Mouse (Mus musculus): Measurements from ENCODE around the gene Atp8a1.
A peak's percentile ranks its signal among the peaks of the same experiment; 100 is the strongest.

The Atp8a1 gene

GRCm38 (mm10) chr5:67673008-67673407 lies 174.2 kb downstream of the Atp8a1 start:
- no peak for DNase-seq (ENCODE audit: low spot score)

DNA sequence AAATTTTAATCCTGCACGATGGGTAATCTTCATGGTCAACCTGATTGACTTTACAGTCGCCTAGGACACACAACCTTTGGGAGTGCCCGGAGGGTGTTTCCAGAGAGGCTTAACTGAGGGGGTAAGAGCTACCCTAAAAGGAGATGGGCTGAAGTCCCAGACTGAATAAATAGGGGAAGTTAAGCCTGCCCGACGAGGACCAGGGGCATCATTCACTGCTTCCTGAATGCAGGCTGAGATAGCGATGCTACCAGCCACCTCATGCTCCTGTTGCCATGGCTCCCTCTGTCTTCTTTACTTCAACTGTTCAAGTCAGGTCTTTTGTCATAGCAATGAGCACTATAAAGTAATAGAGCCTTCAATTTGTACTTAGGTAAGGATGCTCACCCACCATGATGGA lies 177.1 kb downstream of the Atp8a1 start:
- no peak for DNase-seq (ENCODE audit: low spot score)

GRCm38 (mm10) chr5:67669436-67669896 lies 177.8 kb downstream of the Atp8a1 start:
- no peak for DNase-seq (ENCODE audit: low spot score)

- DNase-seq (ENCODE audit: low spot score) = no peak
Observed at GRCm38 (mm10) chr5:67662715-67663114, 184.5 kb downstream of the Atp8a1 start.

DNA sequence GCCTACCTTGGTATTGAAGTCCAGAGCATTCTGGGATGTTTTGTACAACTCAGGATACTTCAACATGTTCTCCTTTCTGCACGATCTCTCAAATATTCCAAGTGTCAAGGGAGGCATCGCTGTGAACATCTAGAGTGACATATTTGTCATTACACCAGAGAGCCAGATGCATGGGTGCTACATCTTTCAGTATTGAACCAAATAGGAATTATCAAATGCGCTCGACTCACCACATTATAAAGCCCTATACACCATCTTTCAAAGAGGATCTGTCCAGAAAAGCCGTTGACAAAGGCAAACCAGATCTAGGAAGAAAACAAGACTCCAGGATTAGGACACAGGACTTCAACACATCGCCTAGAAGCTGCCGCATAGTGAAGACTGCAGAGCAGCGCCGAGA lies 187.4 kb downstream of the Atp8a1 start:
- DNase-seq (ENCODE audit: low spot score) = no peak

DNA sequence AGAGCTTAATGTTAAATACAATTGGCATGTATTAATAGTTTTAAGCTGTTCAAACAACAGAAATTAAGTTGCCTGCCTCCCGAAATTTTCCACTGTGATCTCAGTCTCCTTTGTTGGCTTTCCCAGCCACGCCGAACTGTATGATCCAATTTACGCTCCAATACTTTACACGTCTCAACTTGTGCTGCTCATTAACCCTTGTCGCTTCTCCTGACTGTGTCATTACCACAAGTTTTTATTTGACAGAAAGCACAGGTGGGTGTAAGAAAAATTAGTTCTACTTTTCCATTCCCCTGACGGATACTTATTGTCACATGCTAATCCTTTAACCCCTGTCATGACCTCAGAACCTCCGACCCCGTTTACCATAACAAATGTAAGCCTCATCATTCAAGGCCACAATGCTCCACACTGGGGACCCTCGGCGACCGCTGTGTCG lies 190.4 kb downstream of the Atp8a1 start:
- DNase-seq (ENCODE audit: low spot score) = no peak

GRCm38 (mm10) chr5:67655696-67656519 lies 191.3 kb downstream of the Atp8a1 start:
- no peak for DNase-seq (ENCODE audit: low spot score)

- DNase-seq (ENCODE audit: low spot score) = no peak
Observed at GRCm38 (mm10) chr5:67654572-67654971, 192.7 kb downstream of the Atp8a1 start.

DNA sequence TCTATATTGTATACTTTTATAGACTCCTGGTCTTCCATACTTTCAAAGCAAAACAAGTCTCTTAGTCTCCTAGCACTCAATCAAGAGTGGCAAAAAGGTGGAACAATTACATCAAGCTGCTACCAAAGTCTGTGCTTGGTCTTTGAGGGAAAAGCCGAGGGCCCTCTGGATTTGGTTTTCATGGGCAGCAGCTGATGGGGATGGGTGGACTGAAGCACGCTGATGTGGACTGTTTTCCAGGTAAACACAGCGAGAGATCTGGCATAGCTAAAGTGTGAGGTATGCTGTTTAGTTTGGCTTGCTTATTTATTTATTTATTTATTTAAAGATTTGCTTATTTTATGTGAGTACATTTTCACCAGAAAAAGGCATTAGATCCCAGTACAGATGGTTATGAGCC lies 193.7 kb downstream of the Atp8a1 start:
- DNase-seq (ENCODE audit: low spot score) = no peak

DNA sequence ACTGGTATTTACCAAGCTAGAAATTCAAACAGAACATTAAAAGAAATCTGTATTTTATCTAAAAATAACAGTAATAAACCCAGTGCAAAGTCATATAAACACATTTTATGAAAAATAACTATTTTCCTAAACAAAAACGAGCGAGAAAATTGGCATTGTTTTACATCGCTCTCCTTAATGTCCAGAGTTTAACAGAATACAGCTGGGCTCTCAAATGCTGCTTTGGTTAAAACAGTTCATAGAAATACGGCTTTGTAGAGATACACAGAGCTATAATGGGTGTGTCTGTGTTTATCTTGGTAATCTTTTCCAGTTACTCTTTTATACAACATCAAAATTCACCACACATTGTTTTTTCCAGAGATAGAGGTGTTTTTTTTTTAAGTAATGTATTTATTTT lies 194.8 kb downstream of the Atp8a1 start:
- DNase-seq (ENCODE audit: low spot score) = no peak

DNA sequence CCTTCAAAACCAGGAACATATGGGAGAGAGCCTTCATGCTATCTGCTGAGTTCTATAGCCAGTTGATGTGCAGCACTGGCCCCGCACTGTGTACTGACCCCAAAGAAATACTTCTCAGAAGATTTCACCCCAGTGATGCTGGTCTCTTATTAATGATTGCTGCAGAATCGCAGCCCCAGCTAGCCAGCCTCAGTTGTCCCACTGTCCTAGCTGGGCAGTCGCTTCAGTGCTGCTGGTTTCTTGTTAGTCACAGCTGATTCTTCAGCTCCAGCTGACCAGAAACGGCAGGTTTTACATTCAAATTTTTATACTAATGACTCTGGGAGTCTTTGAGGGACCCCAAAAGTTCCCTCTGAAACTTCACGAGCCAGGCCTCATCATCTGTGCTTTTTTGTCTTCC lies 197.2 kb downstream of the Atp8a1 start:
- DNase-seq (ENCODE audit: low spot score) = no peak

- DNase-seq (ENCODE audit: low spot score) = no peak
Observed at GRCm38 (mm10) chr5:67649156-67649555, 198.1 kb downstream of the Atp8a1 start.

DNA sequence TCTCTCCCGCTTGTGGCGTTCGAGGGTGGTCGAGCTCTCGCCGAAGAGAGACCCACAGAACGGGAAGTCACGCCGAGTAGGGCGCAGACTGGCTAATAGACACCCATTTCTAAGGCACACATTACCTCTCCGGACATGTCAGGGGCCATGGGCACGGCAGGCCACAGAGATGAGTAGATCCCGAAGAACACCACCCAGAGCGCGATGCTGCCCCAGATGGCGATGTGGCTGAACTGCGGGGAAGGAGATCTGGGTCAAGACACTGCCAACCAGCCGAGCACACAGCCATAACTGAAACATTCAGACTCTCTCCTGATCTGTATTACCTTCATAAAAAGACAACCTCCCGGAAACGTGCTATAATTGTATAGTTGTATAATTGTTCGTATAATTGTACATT lies 199.7 kb downstream of the Atp8a1 start:
- DNase-seq (ENCODE audit: low spot score) = no peak

DNA sequence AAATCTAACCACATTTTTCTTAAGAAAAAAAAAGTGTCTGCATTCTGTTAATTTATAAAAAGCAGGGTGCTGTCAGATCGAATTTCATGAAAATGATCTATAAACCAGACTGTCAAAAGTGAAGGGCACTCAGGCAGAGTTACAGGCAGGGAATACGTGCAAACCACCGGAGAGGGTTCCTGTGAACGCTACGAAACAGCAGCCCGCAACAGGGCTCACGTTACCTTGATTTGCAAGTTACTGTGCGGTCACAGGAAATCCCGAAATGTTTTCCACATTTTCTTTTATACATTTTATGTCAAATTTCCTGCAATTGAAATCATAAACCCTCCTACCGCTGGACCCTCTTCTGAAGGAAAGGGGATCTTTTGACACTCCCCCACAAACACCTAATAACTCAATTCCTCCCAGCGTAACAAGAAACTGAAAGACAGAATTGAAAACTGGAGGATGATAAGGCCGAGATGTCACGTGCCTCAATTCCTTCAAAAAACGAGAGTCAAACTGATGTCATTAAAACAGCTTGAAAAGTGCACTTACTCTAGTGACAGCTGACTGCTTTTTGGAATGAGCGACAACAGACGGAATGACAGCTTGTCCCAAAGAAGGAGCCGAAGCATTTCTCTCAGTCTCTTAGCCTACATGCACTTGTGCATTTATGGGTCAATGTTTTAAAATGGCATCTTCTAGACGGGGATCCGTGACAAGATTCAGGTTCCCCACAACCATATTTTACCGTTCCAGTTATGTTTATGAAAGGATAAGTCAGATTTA lies 200.3 kb downstream of the Atp8a1 start:
- no peak for DNase-seq (ENCODE audit: low spot score)

GRCm38 (mm10) chr5:67643537-67644255 lies 203.5 kb downstream of the Atp8a1 start:
- DNase-seq (ENCODE audit: low spot score) = no peak

DNA sequence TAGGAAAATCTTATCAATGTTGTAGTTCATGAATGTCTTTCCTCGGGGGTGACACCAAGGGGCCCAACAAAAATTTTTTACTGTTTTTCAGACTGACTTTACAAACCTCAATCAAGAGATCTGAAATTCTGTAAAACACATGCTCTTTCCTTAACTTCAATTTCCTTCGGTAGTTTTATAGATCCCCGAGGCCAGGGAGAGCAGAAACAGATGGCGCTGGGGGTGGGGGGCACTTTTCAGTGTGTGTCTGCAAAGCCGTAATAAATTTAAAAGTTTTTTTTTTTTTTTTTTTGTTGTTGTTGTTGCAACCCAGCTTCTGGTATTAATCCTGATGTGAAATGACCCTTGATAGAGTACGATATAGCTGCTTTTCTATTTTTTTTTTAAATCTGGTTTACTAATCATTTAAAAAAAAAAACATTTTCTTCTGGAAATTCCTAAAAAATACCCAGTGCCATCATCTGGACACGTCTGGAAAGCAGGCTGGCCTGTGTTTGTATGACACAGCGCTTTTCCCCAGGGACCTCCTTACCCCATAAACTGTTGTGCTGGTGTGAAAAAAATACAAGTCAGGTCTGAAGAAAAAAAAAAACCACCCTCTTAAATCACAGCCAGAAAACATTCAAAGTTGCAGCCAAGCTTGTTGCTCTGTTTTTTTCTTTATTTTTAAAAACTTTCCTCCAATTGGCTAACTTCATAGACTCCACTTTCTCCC lies 205.7 kb downstream of the Atp8a1 start:
- DNase-seq (ENCODE audit: low spot score) = peak; percentile 52

- no peak for DNase-seq (ENCODE audit: low spot score)
Observed at GRCm38 (mm10) chr5:67640596-67641312, 206.5 kb downstream of the Atp8a1 start.

DNA sequence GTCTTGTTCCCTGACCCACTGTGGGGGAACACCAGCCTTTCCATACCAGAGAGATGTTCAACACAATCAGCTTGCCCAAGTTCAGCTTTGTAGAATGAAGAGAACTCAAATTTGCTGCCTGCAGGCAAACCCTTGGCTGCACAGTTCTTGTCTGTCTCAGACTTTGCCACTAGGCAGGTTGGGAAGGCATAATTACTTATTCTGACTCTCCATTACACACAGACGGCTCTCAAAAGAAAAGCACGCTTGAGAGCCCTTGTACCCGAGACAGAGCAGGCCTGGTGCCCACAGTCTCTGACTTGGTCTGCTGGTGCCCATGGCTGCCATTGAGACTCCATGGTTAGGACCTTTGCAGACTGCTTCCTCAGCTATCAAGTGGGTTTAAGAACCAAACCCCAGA lies 212.9 kb downstream of the Atp8a1 start:
- no peak for DNase-seq (ENCODE audit: low spot score)

DNA sequence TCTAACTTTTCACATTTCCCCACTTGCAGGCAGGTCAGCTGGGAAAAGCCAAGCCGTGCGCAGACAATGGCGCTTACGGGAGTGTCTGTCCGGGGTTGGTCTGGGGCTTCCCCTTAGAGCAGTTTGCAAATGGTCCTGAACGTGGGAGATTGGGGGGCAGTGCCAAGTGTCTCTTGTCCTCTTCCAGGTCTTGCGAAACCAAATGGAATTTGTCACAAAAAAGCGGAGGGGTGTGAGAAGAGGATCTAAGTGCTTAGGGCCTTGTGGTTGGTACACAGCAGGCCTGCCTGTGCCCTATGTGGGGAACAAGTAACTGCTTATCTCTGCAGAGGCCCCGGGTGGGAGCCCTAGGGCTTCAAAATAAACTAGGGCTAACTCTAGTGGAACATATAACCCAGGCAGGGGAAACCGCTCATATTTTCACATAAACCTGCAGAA lies 213.4 kb downstream of the Atp8a1 start:
- no peak for DNase-seq (ENCODE audit: low spot score)

- DNase-seq (ENCODE audit: low spot score) = no peak
Observed at GRCm38 (mm10) chr5:67633138-67633782, 214.0 kb downstream of the Atp8a1 start.

- no peak for DNase-seq (ENCODE audit: low spot score)
Observed at GRCm38 (mm10) chr5:67631261-67631660, 216.0 kb downstream of the Atp8a1 start.
